Mouse (Mus musculus): ENCODE measurements around the gene 4930432M17Rik. TPM values are rescaled to one million over a fixed set of nuclear protein-coding genes. Genes with fewer than 3 reads are reported as not detected.

4930432M17Rik gene
- polyA plus RNA-seq (2015; fragmentation: Nextera tagmentation; extraction: Ambion mirVana), result not detected in 2 replicates

GRCm38 (mm10) chr3:121670462-121670861 lies at the start of gene 4930432M17Rik:
TSS of gene 4930432M17Rik (plus strand) at chr3:121670762.
- 83% methylated on average over 4 of the region's 4 CpGs for WGBS
- Histone ChIP-seq H3K27me3 (no peaks in the 10 kb centered on the region), H3K4me2 (replicated peaks) (no peak within 1 kb of the TSS)

DNA sequence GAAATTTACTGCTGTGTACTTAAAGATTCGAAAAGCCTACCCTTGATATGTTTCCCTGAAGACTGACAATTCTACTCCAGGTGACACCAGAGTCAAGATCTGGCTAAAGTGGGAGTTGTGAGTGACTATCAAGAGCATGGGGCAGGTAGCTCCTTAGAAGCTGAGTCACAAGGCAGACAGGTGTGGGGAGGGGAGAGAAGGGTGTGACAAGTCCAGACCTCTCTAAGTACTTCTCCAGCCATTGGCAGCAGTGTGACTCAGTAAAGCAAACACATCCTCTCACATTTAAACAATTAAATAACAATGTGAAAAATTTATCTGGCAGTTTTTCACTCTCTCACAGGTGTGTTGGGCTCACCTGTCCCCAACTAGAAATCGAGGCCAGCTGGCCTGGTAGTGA lies 44.9 kb upstream of the 4930432M17Rik start:
- 67% methylated on average over 2 of the region's 2 CpGs for WGBS
- Histone ChIP-seq H3K27me3 (no peaks in the 10 kb centered on the region), H3K27ac (replicated peaks) (no peak overlapping the region), H3K9ac (no peak overlapping the region), H3K36me3 (no peaks in the 10 kb centered on the region), H3K9me3 (replicated peaks) (no peaks in the 10 kb centered on the region), H3K4me1 (no peaks in the 10 kb centered on the region), H3K4me2 (replicated peaks) (no peak overlapping the region), H3K4me3 (replicated peaks) (no peak overlapping the region)
- ATAC-seq (ENCODE audit: insufficient number of reproducible peaks, low FRiP score, low TSS enrichment, low read depth), result no peak

More at GRCm38 (mm10) chr3:121670462-121670861, at the start of gene 4930432M17Rik:
- Histone ChIP-seq H3K36me3 (no peaks in the 10 kb centered on the region), H3K4me3 (replicated peaks) (no peak within 1 kb of the TSS), H3K9me3 (replicated peaks) (no peaks in the 10 kb centered on the region), H3K27ac (replicated peaks) (no peak within 1 kb of the TSS), H3K4me1 (no peaks in the 10 kb centered on the region), H3K9ac (no peak within 1 kb of the TSS)
- no peak for ATAC-seq (ENCODE audit: insufficient number of reproducible peaks, low FRiP score, low TSS enrichment, low read depth)

GRCm38 (mm10) chr3:121626273-121626672 lies 44.3 kb upstream of the 4930432M17Rik start:
- Histone ChIP-seq H3K36me3 (no peaks in the 10 kb centered on the region), H3K4me3 (replicated peaks) (no peak overlapping the region), H3K9me3 (replicated peaks) (no peaks in the 10 kb centered on the region), H3K4me1 (no peaks in the 10 kb centered on the region), H3K4me2 (replicated peaks) (no peak overlapping the region), H3K27me3 (no peaks in the 10 kb centered on the region), H3K9ac (no peak overlapping the region), H3K27ac (replicated peaks) (no peak overlapping the region)
- ATAC-seq (ENCODE audit: insufficient number of reproducible peaks, low FRiP score, low TSS enrichment, low read depth), result no peak
- 84% methylated on average over 3 of the region's 3 CpGs for WGBS

DNA sequence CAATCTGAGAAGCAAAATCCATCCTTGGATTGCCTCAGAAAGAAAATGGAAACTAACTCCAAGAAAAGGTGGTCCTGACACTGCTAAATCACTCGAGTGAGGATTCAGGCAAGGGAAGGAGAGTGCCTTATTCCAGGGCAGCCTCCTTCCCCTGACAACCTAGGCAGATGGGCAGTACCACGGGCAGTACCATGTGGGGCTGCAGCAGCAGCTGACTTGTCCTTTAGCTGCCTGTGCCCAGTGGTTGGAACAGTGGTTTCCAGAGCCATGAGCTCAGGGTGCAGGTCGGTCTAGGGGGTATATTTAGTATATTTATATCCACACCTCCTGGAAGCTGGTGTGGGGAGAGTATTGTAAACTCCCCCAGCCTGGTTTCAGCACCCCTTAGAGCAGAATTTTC lies 42.3 kb upstream of the 4930432M17Rik start:
- no peak for ATAC-seq (ENCODE audit: insufficient number of reproducible peaks, low FRiP score, low TSS enrichment, low read depth)
- no peak overlapping the region for H3K9ac ChIP-seq
- WGBS, result 45% methylated on average over 3 of the region's 3 CpGs
- no peak overlapping the region for H3K27ac ChIP-seq (replicated peaks)
- no peaks in the 10 kb centered on the region for H3K9me3 ChIP-seq (replicated peaks)
- no peaks in the 10 kb centered on the region for H3K4me1 ChIP-seq
- no peaks in the 10 kb centered on the region for H3K36me3 ChIP-seq
- no peak overlapping the region for H3K4me2 ChIP-seq (replicated peaks)
- H3K4me3 ChIP-seq (replicated peaks), result no peak overlapping the region
- no peaks in the 10 kb centered on the region for H3K27me3 ChIP-seq

DNA sequence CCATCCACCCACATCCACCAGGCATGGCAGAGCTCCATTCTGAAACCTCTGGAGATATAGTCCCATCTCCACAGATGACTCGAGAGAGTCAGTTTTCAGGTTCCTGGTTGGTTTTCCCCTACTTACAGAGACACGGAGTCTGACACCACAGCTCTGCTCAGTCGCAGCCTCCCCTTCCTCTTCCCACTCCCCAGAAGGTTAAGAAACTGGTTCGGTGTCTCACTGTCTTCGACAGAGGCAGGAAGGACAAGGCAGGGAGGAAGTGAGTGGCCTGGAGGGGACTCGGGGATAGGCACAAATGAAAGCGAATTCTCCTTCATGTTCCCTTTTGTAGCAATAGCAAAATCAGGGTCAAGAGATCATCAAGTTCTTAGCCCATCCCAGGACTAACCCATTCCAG lies 39.9 kb upstream of the 4930432M17Rik start:
- WGBS, result 71% methylated on average over 7 of the region's 7 CpGs
- ATAC-seq (ENCODE audit: insufficient number of reproducible peaks, low FRiP score, low TSS enrichment, low read depth), result no peak

GRCm38 (mm10) chr3:121634963-121635362 lies 35.6 kb upstream of the 4930432M17Rik start:
- WGBS, result 82% methylated on average over 3 of the region's 3 CpGs
- Histone ChIP-seq H3K4me1 (peaks cover 5% of the 10 kb centered on the region; the same call in 1 of the 2 replicates), H3K4me3 (replicated peaks) (no peak overlapping the region), H3K9me3 (replicated peaks) (no peaks in the 10 kb centered on the region), H3K4me2 (replicated peaks) (no peak overlapping the region), H3K36me3 (no peaks in the 10 kb centered on the region), H3K27ac (replicated peaks) (no peak overlapping the region), H3K9ac (no peak overlapping the region), H3K27me3 (no peaks in the 10 kb centered on the region)
- no peak for ATAC-seq (ENCODE audit: insufficient number of reproducible peaks, low FRiP score, low TSS enrichment, low read depth)

More for the DNA sequence above, 39.9 kb upstream of the 4930432M17Rik start:
- no peak overlapping the region for H3K27ac ChIP-seq (replicated peaks)
- H3K4me3 ChIP-seq (replicated peaks), result no peak overlapping the region
- no peak overlapping the region for H3K9ac ChIP-seq
- no peak overlapping the region for H3K4me2 ChIP-seq (replicated peaks)
- H3K36me3 ChIP-seq, result no peaks in the 10 kb centered on the region
- H3K27me3 ChIP-seq, result no peaks in the 10 kb centered on the region
- no peaks in the 10 kb centered on the region for H3K4me1 ChIP-seq
- H3K9me3 ChIP-seq (replicated peaks), result no peaks in the 10 kb centered on the region

GRCm38 (mm10) chr3:121635505-121635904 lies 35.1 kb upstream of the 4930432M17Rik start:
- Histone ChIP-seq H3K4me2 (replicated peaks) (no peak overlapping the region), H3K9me3 (replicated peaks) (no peaks in the 10 kb centered on the region), H3K4me3 (replicated peaks) (no peak overlapping the region), H3K4me1 (peaks cover 5% of the 10 kb centered on the region; the same call in 1 of the 2 replicates), H3K36me3 (no peaks in the 10 kb centered on the region), H3K27me3 (no peaks in the 10 kb centered on the region), H3K9ac (no peak overlapping the region), H3K27ac (replicated peaks) (no peak overlapping the region)
- 57% methylated on average over 7 of the region's 7 CpGs for WGBS
- no peak for ATAC-seq (ENCODE audit: insufficient number of reproducible peaks, low FRiP score, low TSS enrichment, low read depth)

DNA sequence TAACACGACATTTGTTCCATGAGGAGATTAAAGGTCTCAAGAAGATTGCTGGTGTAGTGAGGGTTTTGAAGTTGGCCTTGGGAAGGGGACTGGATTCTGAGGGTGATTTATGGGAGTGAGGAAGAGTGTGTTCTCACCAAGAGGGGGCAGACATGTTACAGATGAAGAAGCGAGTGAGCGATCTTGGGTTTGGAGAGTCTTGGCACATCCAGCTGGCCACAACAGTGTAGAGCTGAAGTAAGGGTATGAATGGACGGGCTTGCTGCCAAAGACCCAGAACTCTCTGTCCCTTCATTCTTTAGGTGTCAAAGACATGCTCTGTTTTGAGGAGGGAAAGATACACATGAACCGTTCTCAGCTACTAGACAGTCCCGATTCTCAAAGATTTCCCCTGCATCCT lies 34.2 kb upstream of the 4930432M17Rik start:
- Histone ChIP-seq H3K4me2 (replicated peaks) (no peak overlapping the region), H3K4me1 (peaks cover 5% of the 10 kb centered on the region; the same call in 1 of the 2 replicates), H3K9ac (no peak overlapping the region), H3K9me3 (replicated peaks) (no peaks in the 10 kb centered on the region), H3K27me3 (no peaks in the 10 kb centered on the region), H3K4me3 (replicated peaks) (no peak overlapping the region), H3K27ac (replicated peaks) (0 out of 2 replicates have a peak overlapping the region, but pooled peaks have one; percentile 28), H3K36me3 (no peaks in the 10 kb centered on the region)
- WGBS, result 71% methylated on average over 6 of the region's 6 CpGs
- no peak for ATAC-seq (ENCODE audit: insufficient number of reproducible peaks, low FRiP score, low TSS enrichment, low read depth)

DNA sequence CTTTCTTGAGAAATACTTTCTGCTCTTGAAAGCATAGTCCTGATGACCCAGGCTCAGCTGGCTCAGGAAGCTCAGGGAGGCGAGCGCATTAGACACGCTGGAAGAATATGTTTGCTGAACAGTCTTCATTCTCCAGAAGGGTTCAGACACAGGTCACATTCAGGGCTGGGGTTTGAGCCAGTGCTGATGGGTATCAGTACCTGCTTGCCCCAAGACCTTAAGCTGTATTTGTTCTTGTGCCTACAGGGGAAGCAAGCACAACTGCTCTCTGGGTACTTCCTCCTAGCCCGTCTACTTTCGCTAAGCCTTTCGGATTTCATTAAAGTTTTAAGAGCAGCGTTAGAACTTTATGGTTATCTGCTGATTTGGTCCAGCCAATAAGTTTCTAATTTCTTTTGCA lies 33.8 kb upstream of the 4930432M17Rik start:
- H3K27me3 ChIP-seq, result no peaks in the 10 kb centered on the region
- ATAC-seq (ENCODE audit: insufficient number of reproducible peaks, low FRiP score, low TSS enrichment, low read depth), result no peak
- H3K4me1 ChIP-seq, result peaks cover 5% of the 10 kb centered on the region; the same call in 1 of the 2 replicates
- H3K9me3 ChIP-seq (replicated peaks), result no peaks in the 10 kb centered on the region
- WGBS, result 62% methylated on average over 7 of the region's 7 CpGs
- 0 out of 2 replicates have a peak overlapping the region, but pooled peaks have one; percentile 28 for H3K27ac ChIP-seq (replicated peaks)
- no peak overlapping the region for H3K4me2 ChIP-seq (replicated peaks)
- H3K4me3 ChIP-seq (replicated peaks), result no peak overlapping the region
- H3K36me3 ChIP-seq, result no peaks in the 10 kb centered on the region
- H3K9ac ChIP-seq, result no peak overlapping the region

DNA sequence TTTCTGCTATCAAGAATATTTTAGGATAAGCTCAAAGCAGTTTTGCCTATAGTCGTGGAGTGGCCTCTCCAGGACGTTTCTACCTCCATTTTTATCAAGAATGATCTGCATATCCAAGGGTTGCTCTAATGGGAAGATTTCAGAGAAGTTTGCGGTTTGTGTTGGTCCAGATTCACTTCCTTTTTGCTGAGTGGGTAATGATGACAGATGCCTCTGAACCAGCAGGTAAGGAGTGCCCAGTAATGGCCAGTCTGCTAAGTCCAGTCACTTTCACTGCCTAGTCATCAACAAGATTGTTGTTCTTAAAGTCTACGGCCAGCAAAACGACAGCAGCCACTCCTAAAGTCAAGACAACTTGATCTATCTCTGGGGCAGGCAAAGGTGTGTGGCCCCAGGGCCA lies 32.8 kb upstream of the 4930432M17Rik start:
- no peak overlapping the region for H3K9ac ChIP-seq
- H3K27ac ChIP-seq (replicated peaks), result no peak overlapping the region
- H3K4me3 ChIP-seq (replicated peaks), result no peak overlapping the region
- H3K4me1 ChIP-seq, result peaks cover 5% of the 10 kb centered on the region; the same call in 1 of the 2 replicates
- no peaks in the 10 kb centered on the region for H3K36me3 ChIP-seq
- no peak for ATAC-seq (ENCODE audit: insufficient number of reproducible peaks, low FRiP score, low TSS enrichment, low read depth)
- no peak overlapping the region for H3K4me2 ChIP-seq (replicated peaks)
- WGBS, result 71% methylated on average over 5 of the region's 5 CpGs
- no peaks in the 10 kb centered on the region for H3K9me3 ChIP-seq (replicated peaks)
- no peaks in the 10 kb centered on the region for H3K27me3 ChIP-seq

- Histone ChIP-seq H3K27ac (replicated peaks) (no peak overlapping the region), H3K4me1 (peaks cover 5% of the 10 kb centered on the region; the same call in 1 of the 2 replicates), H3K4me2 (replicated peaks) (no peak overlapping the region), H3K4me3 (replicated peaks) (no peak overlapping the region), H3K9me3 (replicated peaks) (no peaks in the 10 kb centered on the region), H3K9ac (no peak overlapping the region), H3K36me3 (no peaks in the 10 kb centered on the region), H3K27me3 (no peaks in the 10 kb centered on the region)
- 78% methylated on average over 3 of the region's 3 CpGs for WGBS
- peak; percentile 51; the same call in 1 of the 2 replicates for ATAC-seq (ENCODE audit: insufficient number of reproducible peaks, low FRiP score, low TSS enrichment, low read depth)
Measured at GRCm38 (mm10) chr3:121638241-121638640, 32.3 kb upstream of the 4930432M17Rik start.

DNA sequence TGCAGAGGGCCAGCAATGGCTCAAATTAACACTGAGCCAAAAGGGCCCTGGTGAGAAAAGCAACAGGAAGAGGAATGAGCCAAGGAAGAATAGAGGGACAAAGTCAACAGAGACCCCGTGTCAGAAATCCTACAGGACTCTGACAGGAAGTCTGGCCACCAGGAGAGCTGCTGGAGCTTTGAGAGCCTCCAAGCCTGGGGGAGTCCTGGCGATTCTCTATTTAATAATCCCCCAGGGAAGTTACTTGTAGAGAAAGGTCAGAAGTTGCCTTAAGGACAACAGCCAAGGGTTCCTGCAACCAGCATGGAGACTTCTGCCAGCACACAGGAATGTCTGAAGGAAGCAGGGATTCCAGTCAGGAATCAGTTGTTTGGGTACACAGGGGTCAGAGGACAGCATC lies 30.0 kb upstream of the 4930432M17Rik start:
- H3K9me3 ChIP-seq (replicated peaks), result no peaks in the 10 kb centered on the region
- peaks cover 5% of the 10 kb centered on the region; the same call in 1 of the 2 replicates for H3K4me1 ChIP-seq
- H3K27ac ChIP-seq (replicated peaks), result no peak overlapping the region
- no peaks in the 10 kb centered on the region for H3K27me3 ChIP-seq
- ATAC-seq (ENCODE audit: insufficient number of reproducible peaks, low FRiP score, low TSS enrichment, low read depth), result no peak
- H3K4me2 ChIP-seq (replicated peaks), result no peak overlapping the region
- no peak overlapping the region for H3K9ac ChIP-seq
- WGBS, result 12% methylated on average over 2 of the region's 2 CpGs
- no peaks in the 10 kb centered on the region for H3K36me3 ChIP-seq
- no peak overlapping the region for H3K4me3 ChIP-seq (replicated peaks)
